Mouse (Mus musculus): ENCODE data around the gene Tnik. TPM values are rescaled to one million over a fixed set of nuclear protein-coding genes. Genes with fewer than 3 reads are reported as not detected.
A peak's percentile ranks its signal among the peaks of the same experiment; 100 is the strongest.

Tnik gene
- polyA plus RNA-seq, 1 experiment = not detected

DNA sequence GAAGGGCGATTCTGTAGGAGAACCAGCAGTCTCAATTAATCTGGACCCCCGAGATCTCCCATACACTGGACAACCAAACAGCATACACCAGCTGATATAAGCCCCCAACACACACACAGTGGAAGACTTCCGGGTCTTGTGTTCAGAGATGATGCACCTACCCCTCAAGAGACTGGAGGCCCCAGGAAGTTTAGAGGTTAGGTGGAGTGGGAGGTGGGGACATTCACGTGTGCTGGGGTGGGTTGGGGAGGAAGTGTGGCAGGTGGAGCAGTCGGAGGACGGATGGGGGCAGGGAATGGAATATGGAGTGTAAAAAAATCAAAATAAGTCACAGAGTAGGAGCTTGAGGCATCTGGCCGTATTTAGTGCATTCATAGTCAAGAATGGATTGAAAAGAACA is 7.3 kb upstream of the Tnik start:
- Histone ChIP-seq H3K9me3 (ENCODE audit: control insufficient read depth, low read length) (no peaks in the 10 kb centered on the region), H3K4me1 (ENCODE audit: control insufficient read depth) (no peaks in the 10 kb centered on the region), H3K4me3 (replicated peaks) (no peak overlapping the region), H3K27me3 (ENCODE audit: control insufficient read depth) (no peaks in the 10 kb centered on the region), H3K36me3 (ENCODE audit: control insufficient read depth) (no peaks in the 10 kb centered on the region)
- TF ChIP-seq GATA1 (IDR thresholded peaks at IDR 0.05; ENCODE audit: low read length) (no peak), TAL1 (IDR thresholded peaks at IDR 0.05; ENCODE audit: low read length) (no peak)

DNA sequence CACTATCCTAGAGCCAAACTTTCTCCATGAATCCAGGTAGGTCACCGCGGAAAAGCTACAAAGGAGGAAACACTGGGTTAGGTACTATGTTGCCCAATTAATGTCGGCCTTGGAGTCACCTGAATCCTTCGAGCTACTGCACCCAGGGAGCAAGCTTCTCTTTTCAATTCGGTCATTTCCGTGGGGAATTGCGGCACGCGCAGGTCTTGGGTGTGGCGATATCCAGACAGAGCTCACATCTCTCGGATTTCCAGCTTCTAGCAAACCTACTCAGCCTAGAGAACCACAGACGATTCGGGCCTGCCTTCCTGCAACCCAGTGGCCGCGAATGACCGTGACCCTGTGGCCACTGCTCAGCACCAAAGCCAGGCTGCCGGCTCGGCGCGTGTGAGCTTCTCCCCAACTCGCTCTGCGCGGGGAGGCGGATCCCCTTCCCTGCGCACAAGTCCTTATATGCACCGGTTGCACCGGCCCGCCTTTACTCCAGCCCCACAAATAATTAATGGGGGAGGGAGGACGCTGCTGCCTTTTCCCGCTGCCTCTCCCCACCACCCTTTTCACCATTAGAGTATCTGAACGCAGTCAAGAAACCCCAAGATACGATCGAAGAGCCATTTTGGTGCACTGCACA is 528 bp upstream of the Tnik start:
- no peak for TF ChIP-seq TAL1 (IDR thresholded peaks at IDR 0.05; ENCODE audit: low read length)
- TF ChIP-seq GATA1 (IDR thresholded peaks at IDR 0.05; ENCODE audit: low read length) = no peak
- peaks cover 47% of the 10 kb centered on the region for H3K27me3 ChIP-seq (ENCODE audit: control insufficient read depth)

DNA sequence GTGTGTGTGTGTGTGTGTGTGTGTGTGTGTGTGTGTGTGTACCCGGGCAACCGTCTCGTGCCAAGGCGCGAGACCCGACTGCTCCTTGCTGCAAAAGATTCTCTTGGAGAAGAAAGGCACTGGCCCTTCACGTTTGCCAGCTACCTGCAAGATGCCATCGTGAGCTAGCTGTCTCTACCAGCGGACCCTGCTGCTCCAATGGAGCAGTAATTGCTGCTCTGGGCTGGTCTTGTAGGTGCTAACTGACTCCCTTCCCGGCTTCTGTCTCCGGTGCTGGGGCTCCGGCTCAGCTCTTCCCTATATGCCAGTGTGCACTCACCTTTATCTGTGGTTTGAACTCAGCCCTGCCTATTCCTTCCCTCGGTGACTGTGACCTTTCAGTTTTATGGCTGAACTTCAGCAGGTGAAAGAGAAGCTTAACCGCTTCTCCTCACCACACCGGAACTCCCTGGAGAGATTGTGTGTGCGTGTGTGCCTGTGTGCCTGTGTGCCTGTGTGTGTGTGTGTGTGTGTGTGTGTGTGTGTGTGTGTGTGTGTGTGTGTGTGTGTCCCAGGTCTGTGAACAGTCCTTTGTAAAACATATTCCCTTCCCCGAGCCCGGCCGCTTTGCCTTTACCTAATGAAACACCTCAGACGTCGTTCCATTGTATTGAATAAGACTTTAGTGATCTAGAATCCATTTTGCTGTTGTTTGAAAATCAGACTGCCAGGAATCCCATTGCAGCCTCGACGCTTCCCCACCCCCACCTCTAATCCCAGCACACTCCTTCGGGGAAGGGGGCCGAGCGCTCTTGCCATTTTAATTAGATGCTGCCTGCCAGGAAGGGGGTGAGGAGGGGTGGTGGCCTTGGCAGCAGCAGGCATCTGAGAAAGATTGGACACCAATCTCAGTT is 1.2 kb downstream of the Tnik start:
- no peaks in the 10 kb centered on the region for H3K36me3 ChIP-seq (ENCODE audit: control insufficient read depth)
- no peak for TF ChIP-seq TAL1 (IDR thresholded peaks at IDR 0.05; ENCODE audit: low read length)
- no peak for TF ChIP-seq GATA1 (IDR thresholded peaks at IDR 0.05; ENCODE audit: low read length)
- H3K4me1 ChIP-seq (ENCODE audit: control insufficient read depth) = peaks cover 20% of the 10 kb centered on the region
- peaks cover 47% of the 10 kb centered on the region for H3K27me3 ChIP-seq (ENCODE audit: control insufficient read depth)
- H3K9me3 ChIP-seq (ENCODE audit: control insufficient read depth, low read length) = no peaks in the 10 kb centered on the region
- peak overlapping the region; percentile 63 for H3K4me3 ChIP-seq (replicated peaks)

More for the DNA sequence above, 528 bp upstream of the Tnik start:
- Histone ChIP-seq H3K36me3 (ENCODE audit: control insufficient read depth) (no peaks in the 10 kb centered on the region), H3K4me3 (replicated peaks) (peak overlapping the region; percentile 63), H3K4me1 (ENCODE audit: control insufficient read depth) (peaks cover 20% of the 10 kb centered on the region), H3K9me3 (ENCODE audit: control insufficient read depth, low read length) (no peaks in the 10 kb centered on the region)

DNA sequence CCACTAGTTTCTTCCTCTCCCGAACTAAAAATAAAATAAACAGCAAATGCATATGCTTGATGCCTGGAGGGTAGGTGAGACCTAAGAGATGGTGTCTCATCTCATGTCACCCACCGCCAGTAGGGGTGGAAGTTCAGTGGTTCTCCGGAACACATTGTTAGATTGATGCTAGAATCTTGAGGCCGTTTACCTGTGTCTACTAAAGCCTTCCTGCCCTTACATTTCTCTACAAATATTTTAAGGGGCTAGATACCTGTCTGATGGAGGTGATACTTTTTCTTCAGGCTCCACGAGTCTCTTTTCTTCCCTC is 1.8 kb downstream of the Tnik start:
- H3K4me3 ChIP-seq (replicated peaks) = no peak overlapping the region
- peaks cover 20% of the 10 kb centered on the region for H3K4me1 ChIP-seq (ENCODE audit: control insufficient read depth)
- no peak for TF ChIP-seq GATA1 (IDR thresholded peaks at IDR 0.05; ENCODE audit: low read length)
- TF ChIP-seq TAL1 (IDR thresholded peaks at IDR 0.05; ENCODE audit: low read length) = no peak
- H3K9me3 ChIP-seq (ENCODE audit: control insufficient read depth, low read length) = no peaks in the 10 kb centered on the region
- H3K27me3 ChIP-seq (ENCODE audit: control insufficient read depth) = peaks cover 47% of the 10 kb centered on the region
- no peaks in the 10 kb centered on the region for H3K36me3 ChIP-seq (ENCODE audit: control insufficient read depth)

DNA sequence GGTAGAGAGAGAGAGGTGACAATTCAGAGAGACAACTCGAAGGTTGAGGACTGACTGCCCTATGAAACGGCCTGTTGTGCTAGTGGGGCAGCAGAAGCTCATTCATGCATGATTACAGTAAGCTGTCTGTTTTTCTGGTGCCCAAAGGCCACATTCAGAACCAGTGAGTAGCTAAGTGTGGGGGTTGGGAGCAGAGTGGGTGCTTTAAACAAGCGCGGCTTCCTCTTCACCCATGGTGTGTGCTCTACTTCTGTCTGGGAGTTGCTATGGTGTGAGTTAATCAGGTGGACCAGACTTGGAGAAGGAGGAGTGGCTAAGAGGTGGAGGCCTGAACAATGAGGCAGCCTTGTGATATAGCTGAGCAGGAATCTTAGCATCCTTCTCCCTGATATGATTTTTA is 2.2 kb downstream of the Tnik start:
- TF ChIP-seq GATA1 (IDR thresholded peaks at IDR 0.05; ENCODE audit: low read length) (no peak), TAL1 (IDR thresholded peaks at IDR 0.05; ENCODE audit: low read length) (no peak)
- Histone ChIP-seq H3K4me3 (replicated peaks) (no peak overlapping the region), H3K9me3 (ENCODE audit: control insufficient read depth, low read length) (no peaks in the 10 kb centered on the region), H3K4me1 (ENCODE audit: control insufficient read depth) (peaks cover 20% of the 10 kb centered on the region), H3K27me3 (ENCODE audit: control insufficient read depth) (peaks cover 47% of the 10 kb centered on the region), H3K36me3 (ENCODE audit: control insufficient read depth) (no peaks in the 10 kb centered on the region)

DNA sequence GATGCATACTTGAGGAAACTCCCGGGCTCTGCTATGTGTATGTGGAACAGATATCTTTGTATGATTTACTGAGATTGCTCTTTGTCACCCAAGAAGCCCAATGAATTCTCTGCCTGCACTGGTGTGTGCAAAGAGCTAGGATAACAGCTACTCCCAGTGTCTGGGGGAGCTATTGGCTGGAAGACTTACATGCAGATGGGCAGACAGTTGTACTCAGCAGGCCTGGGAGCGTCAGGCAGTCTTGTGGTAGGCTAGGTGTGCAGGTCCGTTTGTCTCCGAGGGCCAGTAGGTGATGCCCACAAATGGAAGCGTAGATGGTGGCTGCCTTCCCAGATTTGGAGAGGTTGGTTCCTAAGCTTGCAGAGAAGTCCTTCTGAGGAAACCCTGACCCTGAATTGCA is 2.6 kb downstream of the Tnik start:
- Histone ChIP-seq H3K4me3 (replicated peaks) (no peak overlapping the region), H3K9me3 (ENCODE audit: control insufficient read depth, low read length) (no peaks in the 10 kb centered on the region), H3K4me1 (ENCODE audit: control insufficient read depth) (peaks cover 20% of the 10 kb centered on the region), H3K36me3 (ENCODE audit: control insufficient read depth) (no peaks in the 10 kb centered on the region), H3K27me3 (ENCODE audit: control insufficient read depth) (peaks cover 47% of the 10 kb centered on the region)
- TF ChIP-seq GATA1 (IDR thresholded peaks at IDR 0.05; ENCODE audit: low read length) (no peak), TAL1 (IDR thresholded peaks at IDR 0.05; ENCODE audit: low read length) (no peak)

DNA sequence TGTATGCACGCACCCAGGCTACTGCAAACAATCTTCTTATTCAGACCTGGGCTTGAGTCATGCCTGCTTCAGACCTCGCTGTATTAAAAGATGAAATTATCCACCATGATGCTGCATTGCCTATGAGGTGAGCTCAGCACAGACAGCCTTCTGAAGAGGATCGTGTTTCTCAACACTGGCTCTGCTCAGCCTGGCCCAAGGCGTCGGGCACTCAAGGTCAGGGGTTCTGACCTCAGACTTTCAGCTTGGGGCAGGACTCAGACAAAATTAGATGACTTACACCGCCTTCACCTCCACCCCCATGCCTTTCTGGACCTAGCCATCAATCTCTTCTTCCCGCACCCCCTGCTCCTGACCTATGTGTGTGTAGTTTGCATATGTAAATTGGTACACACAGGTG is 4.2 kb downstream of the Tnik start:
- Histone ChIP-seq H3K27me3 (ENCODE audit: control insufficient read depth) (peaks cover 37% of the 10 kb centered on the region), H3K36me3 (ENCODE audit: control insufficient read depth) (no peaks in the 10 kb centered on the region), H3K4me1 (ENCODE audit: control insufficient read depth) (peaks cover 19% of the 10 kb centered on the region), H3K4me3 (replicated peaks) (no peak overlapping the region), H3K9me3 (ENCODE audit: control insufficient read depth, low read length) (no peaks in the 10 kb centered on the region)
- no peak for TF ChIP-seq TAL1 (IDR thresholded peaks at IDR 0.05; ENCODE audit: low read length)
- TF ChIP-seq GATA1 (IDR thresholded peaks at IDR 0.05; ENCODE audit: low read length) = no peak

DNA sequence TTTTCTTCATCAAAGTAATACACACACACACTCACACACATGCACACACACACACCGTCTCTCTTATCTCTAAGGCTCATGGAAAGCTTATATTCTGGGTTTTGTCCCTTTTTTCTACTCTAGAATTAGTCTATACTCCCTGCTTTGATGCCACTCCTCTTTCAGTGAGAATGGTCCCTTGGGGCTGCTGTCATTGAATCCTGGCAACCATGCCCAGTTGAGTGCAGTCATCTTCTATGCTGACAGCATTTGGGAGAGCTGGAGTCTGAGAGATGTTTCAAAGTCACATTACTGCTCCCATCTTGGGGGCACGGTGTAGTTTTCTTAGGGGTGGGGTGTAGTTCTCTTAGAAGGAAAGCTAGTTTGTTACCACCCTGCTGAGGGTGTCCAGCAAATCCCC is 6.7 kb downstream of the Tnik start:
- Histone ChIP-seq H3K9me3 (ENCODE audit: control insufficient read depth, low read length) (no peaks in the 10 kb centered on the region), H3K4me1 (ENCODE audit: control insufficient read depth) (no peaks in the 10 kb centered on the region; the same call in 1 of the 2 replicates), H3K36me3 (ENCODE audit: control insufficient read depth) (no peaks in the 10 kb centered on the region), H3K4me3 (replicated peaks) (no peak overlapping the region), H3K27me3 (ENCODE audit: control insufficient read depth) (peaks cover 12% of the 10 kb centered on the region)
- TF ChIP-seq TAL1 (IDR thresholded peaks at IDR 0.05; ENCODE audit: low read length) = no peak

DNA sequence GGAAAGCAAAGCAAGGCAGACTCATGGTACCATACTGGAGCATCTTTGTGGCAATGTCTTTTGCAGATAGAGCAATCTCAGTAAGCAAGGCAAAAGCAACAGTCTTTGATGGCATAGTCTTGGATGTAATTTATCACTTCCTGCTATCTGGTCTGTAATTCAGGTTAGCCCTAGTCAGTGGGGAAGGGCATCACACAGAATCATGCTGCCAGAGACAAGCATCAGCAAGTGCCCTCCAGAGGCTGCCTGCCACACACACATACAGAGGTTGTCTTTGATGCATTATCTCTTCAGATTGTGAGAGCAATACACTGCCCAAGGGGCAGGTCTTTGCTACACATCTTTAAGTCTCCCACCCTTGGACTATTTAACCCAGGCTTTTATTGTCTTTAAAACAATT is 8.9 kb downstream of the Tnik start:
- no peaks in the 10 kb centered on the region for H3K36me3 ChIP-seq (ENCODE audit: control insufficient read depth)
- H3K9me3 ChIP-seq (ENCODE audit: control insufficient read depth, low read length) = no peaks in the 10 kb centered on the region
- no peak overlapping the region for H3K4me3 ChIP-seq (replicated peaks)
- no peaks in the 10 kb centered on the region for H3K27me3 ChIP-seq (ENCODE audit: control insufficient read depth)
- TF ChIP-seq GATA1 (IDR thresholded peaks at IDR 0.05; ENCODE audit: low read length) (no peak), TAL1 (IDR thresholded peaks at IDR 0.05; ENCODE audit: low read length) (no peak)
- no peaks in the 10 kb centered on the region for H3K4me1 ChIP-seq (ENCODE audit: control insufficient read depth)

Data from erythroblast, embryonic 14.5 days (primary cell).